Mouse (Mus musculus): ENCODE results near the gene Ccdc113.

- TF ChIP-seq CTCF (IDR thresholded peaks at IDR 0.05; ENCODE audit: control insufficient read depth, insufficient read depth, insufficient read length) (no peak), MAX (IDR thresholded peaks at IDR 0.05) (no peak), CEBPB (IDR thresholded peaks at IDR 0.05; ENCODE audit: low read depth) (no peak), MYOG (IDR thresholded peaks at IDR 0.05; ENCODE audit: control insufficient read depth, extremely low read depth, insufficient read length) (no peak), USF1 (IDR thresholded peaks at IDR 0.05; ENCODE audit: low read depth) (no peak), FOSL1 (IDR thresholded peaks at IDR 0.05; ENCODE audit: insufficient read depth, low read length, poor library complexity, severe bottlenecking) (no peak)
Measured at GRCm38 (mm10) chr8:95555963-95556362, 22.1 kb downstream of the Ccdc113 start.

Data from C2C12 (cell line).